Comparison of ENCODE assay signal across 29 mouse cellular contexts in genomic region chr2:5214581-5214980, GRCm38 (mm10).
DNase-seq lines count a peak whose midpoint lies in the region; ATAC-seq lines count a peak whose summit lies in the region.
"Had no signal": no experiment of that assay in that cellular context is flagged by ENCODE, and none has a peak within 500 bp of the region (broad histone marks: within the 10 kb centered on the region; RNA-seq: fewer than 3 reads in every experiment).

No protein-coding gene starts in this region.

- H3K4me2 ChIP-seq in embryonic facial prominence, embryonic 14.5 days (ENCODE audit: low read depth, low read length), result no peak overlapping the region
- H3K4me2 ChIP-seq: embryonic facial prominence, embryonic 15.5 days; forebrain, embryonic 12.5 days; forebrain, embryonic 15.5 days; heart, embryonic 12.5 days; heart, embryonic 15.5 days; hindbrain, embryonic 14.5 days had no signal

- no peak overlapping the region for H3K27ac ChIP-seq in embryonic facial prominence, embryonic 14.5 days (replicated peaks; ENCODE audit: low read depth, low read length)
- H3K27ac ChIP-seq in forebrain, embryonic 10.5 days, result no peak overlapping the region
- H3K27ac ChIP-seq: embryonic facial prominence, embryonic 15.5 days; forebrain, embryonic 12.5 days; forebrain, embryonic 15.5 days; heart, embryonic 15.5 days; hindbrain, embryonic 14.5 days; hindbrain, postnatal 0 days had no signal

- no peak for ATAC-seq in embryonic facial prominence, embryonic 14.5 days (ENCODE audit: low read depth)
- ATAC-seq: forebrain, embryonic 15.5 days; hindbrain, postnatal 0 days; inflammation-experienced regulatory T-cells, adult 6 months; intestine, embryonic 16.5 days; Patski had no signal

- no peak overlapping the region for H3K9ac ChIP-seq in embryonic facial prominence, embryonic 14.5 days (ENCODE audit: low read depth, low read length)
- H3K9ac ChIP-seq: embryonic facial prominence, embryonic 15.5 days; forebrain, embryonic 12.5 days; forebrain, embryonic 15.5 days; heart, embryonic 12.5 days; heart, embryonic 15.5 days; hindbrain, embryonic 14.5 days had no signal

- WGBS in embryonic facial prominence, embryonic 14.5 days, result 28% methylated on average over 1 of the region's 1 CpGs
- 84% methylated on average over 1 of the region's 1 CpGs for WGBS in forebrain, embryonic 10.5 days

- intact Hi-C loops in heart, postnatal 14 days (cut with DNase I), result no loop called here

- 0 out of 2 replicates have a peak, but pooled peaks cover 6% of the 10 kb centered on the region for H3K9me3 ChIP-seq in embryonic facial prominence, embryonic 14.5 days (ENCODE audit: control insufficient read depth, low read length)
- H3K9me3 ChIP-seq in forebrain, embryonic 10.5 days, result no peaks in the 10 kb centered on the region
- H3K9me3 ChIP-seq: embryonic facial prominence, embryonic 15.5 days; forebrain, embryonic 12.5 days; forebrain, embryonic 15.5 days; G1E; heart, embryonic 15.5 days had no signal

- no peaks in the 10 kb centered on the region for H3K4me1 ChIP-seq in embryonic facial prominence, embryonic 14.5 days (ENCODE audit: control insufficient read depth, insufficient read depth, low read length)
- H3K4me1 ChIP-seq in forebrain, embryonic 10.5 days, result no peaks in the 10 kb centered on the region
- H3K4me1 ChIP-seq: forebrain, embryonic 12.5 days; forebrain, embryonic 15.5 days; heart, embryonic 12.5 days; heart, embryonic 15.5 days had no signal

- no peaks in the 10 kb centered on the region for H3K27me3 ChIP-seq in embryonic facial prominence, embryonic 14.5 days (replicated peaks; ENCODE audit: control insufficient read depth, insufficient read depth, low read length)
- no peaks in the 10 kb centered on the region for H3K27me3 ChIP-seq in forebrain, embryonic 10.5 days (ENCODE audit: poor library complexity, severe bottlenecking)
- H3K27me3 ChIP-seq: CH12.LX; embryonic facial prominence, embryonic 15.5 days; forebrain, embryonic 12.5 days; forebrain, embryonic 15.5 days; heart, embryonic 12.5 days; heart, embryonic 15.5 days; Patski had no signal

- H3K4me3 ChIP-seq in embryonic facial prominence, embryonic 14.5 days (ENCODE audit: low read depth, low read length), result no peak overlapping the region
- no peak overlapping the region for H3K4me3 ChIP-seq in forebrain, embryonic 10.5 days
- H3K4me3 ChIP-seq: embryonic facial prominence, embryonic 15.5 days; forebrain, embryonic 12.5 days; forebrain, embryonic 15.5 days; heart, embryonic 12.5 days; heart, embryonic 15.5 days had no signal

- H3K36me3 ChIP-seq in embryonic facial prominence, embryonic 14.5 days (ENCODE audit: control insufficient read depth, insufficient read depth, low read length), result no peaks in the 10 kb centered on the region
- H3K36me3 ChIP-seq in forebrain, embryonic 10.5 days (replicated peaks), result no peaks in the 10 kb centered on the region
- H3K36me3 ChIP-seq: embryonic facial prominence, embryonic 15.5 days; forebrain, embryonic 12.5 days; forebrain, embryonic 15.5 days; G1E; heart, embryonic 12.5 days; heart, embryonic 15.5 days had no signal

- DNase-seq in adrenal gland, adult 2 months, result peak; percentile 13
- no peak for DNase-seq in adrenal gland, adult 18-20 months (ENCODE audit: low spot score in 2 of 2)
- peak; percentile 5 to 12 for DNase-seq in adrenal gland, postnatal 36 days
- no peak for DNase-seq in adrenal gland, postnatal 4 days (ENCODE audit: low spot score in 2 of 2)
- DNase-seq in embryonic facial prominence, embryonic 14.5 days (ENCODE audit: low spot score), result peak; percentile 28
- DNase-seq in forebrain, embryonic 10.5 days (ENCODE audit: extremely low spot score, low spot score), result no peak
- DNase-seq in heart, postnatal 14 days, result no peak
- DNase-seq: B cell, adult 2 months; cerebellum, adult 11 months; cerebellum, adult 2 months; cerebellum, adult 9-11 months; cerebellum, postnatal 25 days; gastrocnemius, postnatal 25 days; heart, adult 18-20 months; heart, postnatal 10 days; heart, postnatal 4 days; kidney, adult 18-20 months had no signal

Comparison
In these comparisons a context has a peak if more than half of its experiments do, and no peak if none do; other contexts are left out.
1. DNase-seq: peak in adrenal gland, adult 2 months (single experiment), adrenal gland, postnatal 36 days (2 of 2) and embryonic facial prominence, embryonic 14.5 days (single experiment); none in adrenal gland, adult 18-20 months (0 of 2), adrenal gland, postnatal 4 days (0 of 2), forebrain, embryonic 10.5 days (single experiment) and heart, postnatal 14 days (0 of 2).